Comparison of ENCODE assay signal across 8 mouse cellular contexts in the genomic region with DNA sequence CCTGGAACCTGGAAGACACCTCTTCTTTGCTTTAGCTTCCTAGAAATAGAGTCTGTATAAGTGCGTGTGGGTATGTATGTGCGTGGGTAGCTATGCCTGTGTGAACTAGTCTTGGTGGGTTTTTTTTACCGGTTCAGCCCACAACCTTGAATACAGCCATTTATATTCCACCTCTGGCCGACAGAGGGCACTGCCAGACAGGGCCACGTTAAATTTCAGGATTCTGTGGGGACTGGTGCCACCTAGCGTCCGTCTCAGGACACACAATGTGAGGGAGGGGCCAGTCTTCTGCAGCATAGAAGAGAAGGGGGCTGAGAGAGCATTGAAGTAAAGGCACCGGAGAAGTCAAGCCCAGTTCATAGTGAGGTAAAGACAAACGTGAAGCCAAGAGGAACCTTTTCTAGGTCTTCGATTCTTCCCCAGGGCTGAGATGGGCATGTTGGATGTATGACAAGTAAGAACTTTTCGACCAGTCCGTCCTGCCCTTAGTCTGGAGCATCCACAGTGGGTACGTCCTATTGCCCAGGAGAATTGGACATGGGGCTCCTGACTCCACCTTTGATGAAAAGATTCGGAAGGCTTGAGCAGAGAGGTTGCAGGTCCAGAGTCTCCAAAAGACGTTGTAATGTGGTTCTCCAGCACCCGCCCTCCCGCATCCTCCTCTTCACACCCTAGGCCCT. TPM values are rescaled to one million over a fixed set of nuclear protein-coding genes. Genes with fewer than 3 reads are reported as not detected.
DNase-seq lines count a peak whose midpoint lies in the region; ATAC-seq and TF ChIP-seq lines count a peak whose summit lies in the region.

No protein-coding gene starts in this region.

- peak; percentile 100 for TF ChIP-seq CTCF in left cerebral cortex, adult 2 months (IDR thresholded peaks at IDR 0.05)

- DNase-seq in T-cell, adult 2 months (ENCODE audit: low spot score): peak; percentile 88
- peak; percentile 87 to 91 for DNase-seq in cerebellum, postnatal 25 days
- DNase-seq in frontal cortex, postnatal 25 days (ENCODE audit: low spot score in 2 of 2): peak; percentile 81 to 85
- peak; percentile 62 for DNase-seq in hindlimb bud, embryonic 11.5 days (ENCODE audit: extremely low spot score, low read depth, low spot score)
- peak; percentile 82 to 89 for DNase-seq in left cerebral cortex, adult 2 months (ENCODE audit: extremely low spot score in 1 of 2, low spot score in 2 of 2)
- peak; percentile 89 for DNase-seq in right cerebral cortex, postnatal 14 days
- DNase-seq in urinary bladder, postnatal 25 days (ENCODE audit: low spot score): peak; percentile 84

- no peak overlapping the region for H3K4me3 ChIP-seq in left cerebral cortex, adult 2 months

- intact Hi-C loops in left cerebral cortex, adult 2 months (cut with DNase I): loop anchor here (1.0 to 10.0 kb wide), 5 partner anchors 34 to 271 kb away; no protein-coding TSS in a partner anchor

- no peak overlapping the region for H3K27ac ChIP-seq in left cerebral cortex, adult 2 months

- peak; percentile 100 for ATAC-seq in megakaryocyte progenitor cell, adult 5-6 weeks (replicated peaks; ENCODE audit: poor library complexity)

RNA-seq across cellular contexts. Expression of a gene that starts 20.3 kb away (rescaled TPM):
- total RNA-seq in left cerebral cortex, adult 2 months (2021): under 1 TPM in 1 of 2 experiments, not detected in 1; 0.57 TPM
- 16.6 and 17.4 TPM in 2 replicates for total RNA-seq in megakaryocyte progenitor cell, adult 5-6 weeks (2015)
- 8.0 and 8.4 TPM in 2 replicates for total RNA-seq in megakaryocyte progenitor cell, adult 5-6 weeks (2017)

RNA-seq across cellular contexts. Expression of a gene that starts 31.3 kb away (rescaled TPM):
- not detected for total RNA-seq in left cerebral cortex, adult 2 months (2021)
- total RNA-seq in megakaryocyte progenitor cell, adult 5-6 weeks (2015): not detected in 2 replicates
- not detected in 2 replicates for total RNA-seq in megakaryocyte progenitor cell, adult 5-6 weeks (2017)

RNA-seq across cellular contexts. Expression of a gene that starts 35.5 kb away (rescaled TPM):
- total RNA-seq in left cerebral cortex, adult 2 months (2021): 10 to 100 TPM; 62.9 to 65.5 TPM
- 59.6 and 70.9 TPM in 2 replicates for total RNA-seq in megakaryocyte progenitor cell, adult 5-6 weeks (2015)
- 55.9 and 73.9 TPM in 2 replicates for total RNA-seq in megakaryocyte progenitor cell, adult 5-6 weeks (2017)

RNA-seq across cellular contexts. Expression of a gene that starts 35.6 kb away (rescaled TPM):
- total RNA-seq in left cerebral cortex, adult 2 months (2021): 10 to 100 TPM; 59.5 to 60.2 TPM
- 33.0 and 37.4 TPM in 2 replicates for total RNA-seq in megakaryocyte progenitor cell, adult 5-6 weeks (2015)
- total RNA-seq in megakaryocyte progenitor cell, adult 5-6 weeks (2017): 42.9 and 56.0 TPM in 2 replicates

Comparison
In these comparisons a context has a peak if more than half of its experiments do, and no peak if none do; other contexts are left out.
1. RNA of a gene that starts 20.3 kb away (total RNA-seq): 8.0 to 17.4 TPM in megakaryocyte progenitor cell, adult 5-6 weeks; 0.57 TPM in left cerebral cortex, adult 2 months; every median in the first group is over 4 times any median in the second.
2. Peak in every context shown above with its lines, with median percentiles within 50 percentile points of each other: DNase-seq.